Mouse (Mus musculus): ENCODE results near the gene Rcn1.

The Rcn1 gene

DNA sequence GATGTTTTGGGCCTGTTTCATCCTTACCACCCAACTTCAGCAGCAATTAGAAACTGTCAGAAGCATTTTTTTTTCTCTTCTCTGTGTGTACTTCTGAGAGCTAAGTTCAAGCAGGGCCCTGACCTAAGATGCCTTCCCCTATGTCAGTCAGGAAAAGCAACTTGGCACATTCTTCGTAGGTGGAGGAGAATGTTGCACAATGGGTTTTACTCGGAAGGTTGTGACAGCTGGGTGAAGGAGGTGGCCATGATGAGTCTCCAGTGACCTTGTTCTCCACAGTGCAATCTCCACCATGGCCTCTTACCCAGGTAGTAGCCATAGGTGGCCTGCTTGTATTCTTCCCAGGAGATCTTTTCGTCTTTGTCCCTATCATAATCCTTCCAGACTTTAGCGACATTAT lies 4.7 kb downstream of the Rcn1 start:
- no peak for DNase-seq (ENCODE audit: low spot score in 2 of 2)

- no peak for DNase-seq (ENCODE audit: low spot score in 2 of 2)
Measured at GRCm38 (mm10) chr2:105392514-105392913, 6.6 kb downstream of the Rcn1 start.

GRCm38 (mm10) chr2:105391414-105391784 lies 7.7 kb downstream of the Rcn1 start:
- DNase-seq (ENCODE audit: low spot score in 2 of 2): no peak

DNA sequence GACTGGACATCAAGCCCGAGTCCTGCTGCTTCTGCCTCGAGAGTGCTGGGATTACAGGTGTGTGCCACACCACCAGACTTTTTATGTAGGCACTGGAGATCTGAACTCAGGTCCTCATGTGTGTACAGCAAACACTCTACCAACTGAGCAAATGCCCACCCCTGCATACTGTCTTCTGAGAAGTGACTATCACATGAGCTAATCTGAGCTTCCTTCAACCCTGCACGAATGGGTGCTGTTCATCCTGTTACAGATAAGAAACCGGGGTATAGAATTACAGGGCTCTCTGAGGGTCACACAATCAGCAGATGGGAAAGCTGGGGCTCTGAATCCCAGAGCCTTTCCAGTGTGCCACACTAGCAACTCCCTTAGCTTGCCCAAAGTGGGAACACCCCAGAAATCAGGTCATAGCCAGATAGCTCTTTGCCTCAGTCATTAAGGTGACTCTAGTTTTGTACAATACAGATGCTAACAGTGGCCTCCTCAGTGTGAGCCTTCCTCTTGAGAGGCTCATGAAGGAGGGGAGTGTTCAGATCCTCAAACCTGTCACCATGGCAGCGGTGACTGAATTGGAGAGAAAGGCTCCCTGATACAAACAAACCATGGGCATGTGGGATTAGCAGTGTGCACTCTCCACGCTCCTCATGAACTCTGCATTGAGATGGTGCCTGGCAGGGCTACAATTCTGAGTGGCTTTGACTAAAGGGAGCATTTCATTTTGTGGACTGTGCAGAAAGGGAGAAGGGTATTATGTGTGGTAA lies 8.3 kb downstream of the Rcn1 start:
- DNase-seq (ENCODE audit: low spot score in 2 of 2): no peak

GRCm38 (mm10) chr2:105389007-105389890 lies 9.9 kb downstream of the Rcn1 start:
- no peak for DNase-seq (ENCODE audit: low spot score in 2 of 2)

- no peak for DNase-seq (ENCODE audit: low spot score in 2 of 2)
Measured at GRCm38 (mm10) chr2:105386418-105386817, 12.7 kb downstream of the Rcn1 start.

- DNase-seq (ENCODE audit: low spot score in 2 of 2): no peak
Measured at GRCm38 (mm10) chr2:105384998-105385397, 14.1 kb downstream of the Rcn1 start.

GRCm38 (mm10) chr2:105383063-105383462 lies 16.1 kb downstream of the Rcn1 start:
- no peak for DNase-seq (ENCODE audit: low spot score in 2 of 2)

- DNase-seq (ENCODE audit: low spot score in 2 of 2): no peak
Measured at GRCm38 (mm10) chr2:105380757-105381319, 18.3 kb downstream of the Rcn1 start.

DNA sequence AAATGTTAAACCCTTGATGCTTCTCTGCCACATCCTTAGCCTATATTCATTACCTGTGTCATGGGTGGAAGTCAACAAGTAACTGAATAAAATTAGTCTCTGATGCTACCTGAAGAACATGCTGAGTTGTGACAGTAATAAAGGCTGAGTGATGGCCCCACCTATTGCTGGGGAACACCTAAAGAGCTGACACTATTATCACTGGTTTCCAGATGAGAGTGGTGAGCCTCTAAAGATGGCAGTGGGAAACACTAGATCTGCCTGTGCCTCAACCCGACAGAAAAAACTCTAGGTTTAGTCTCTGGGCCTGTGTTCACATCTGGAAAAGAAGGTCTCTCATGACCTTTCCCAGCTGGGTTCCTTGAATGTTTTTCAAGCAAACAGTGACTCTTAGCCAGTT lies 19.4 kb downstream of the Rcn1 start:
- no peak for DNase-seq (ENCODE audit: low spot score in 2 of 2)

GRCm38 (mm10) chr2:105375705-105376104 lies 23.4 kb downstream of the Rcn1 start:
- DNase-seq (ENCODE audit: low spot score in 2 of 2): no peak

- no peak for DNase-seq (ENCODE audit: low spot score in 2 of 2)
Measured at GRCm38 (mm10) chr2:105375261-105375660, 23.9 kb downstream of the Rcn1 start.

GRCm38 (mm10) chr2:105373658-105374057 lies 25.5 kb downstream of the Rcn1 start:
- no peak for DNase-seq (ENCODE audit: low spot score in 2 of 2)

DNA sequence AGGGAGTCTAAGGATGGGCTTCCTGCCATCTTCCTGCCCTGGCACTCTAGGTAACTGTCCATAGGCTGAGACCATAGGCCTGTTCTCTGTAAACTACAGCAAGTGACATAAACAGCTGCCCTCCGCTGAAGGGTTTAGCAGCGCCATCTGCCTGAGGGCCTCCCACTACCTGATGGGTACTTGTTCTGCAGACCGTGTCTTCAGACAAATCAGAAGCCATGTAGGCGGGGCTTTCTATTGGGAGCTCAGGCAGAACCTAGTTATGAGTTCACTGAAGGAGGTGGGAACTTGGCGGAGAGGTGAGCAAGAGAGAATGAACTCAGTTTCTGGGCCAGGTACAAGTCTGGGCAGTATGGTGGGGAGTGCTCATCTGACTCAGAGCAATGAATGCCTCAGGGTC lies 26.4 kb downstream of the Rcn1 start:
- DNase-seq (ENCODE audit: low spot score in 2 of 2): no peak

GRCm38 (mm10) chr2:105372156-105372555 lies 27.0 kb downstream of the Rcn1 start:
- no peak for DNase-seq (ENCODE audit: low spot score in 2 of 2)

DNA sequence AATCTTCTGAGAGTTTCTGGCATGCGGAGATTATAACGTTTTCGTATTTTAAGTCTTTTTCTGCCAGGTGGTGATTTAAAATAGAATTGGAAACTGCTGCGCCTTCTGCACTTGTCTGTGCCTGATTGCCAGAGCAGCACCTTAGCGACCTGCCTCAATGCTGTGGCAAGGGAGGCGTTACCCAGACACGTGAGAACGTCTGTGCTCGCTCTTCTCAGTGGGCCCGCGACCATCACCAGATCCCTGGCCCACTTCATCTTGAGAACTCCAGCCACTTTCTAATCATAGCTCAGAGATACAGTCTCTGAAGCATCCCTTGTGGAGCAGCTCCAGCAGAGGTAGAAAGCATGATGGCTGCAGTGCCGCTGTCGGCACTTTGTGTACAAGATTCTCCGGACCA lies 28.4 kb downstream of the Rcn1 start:
- no peak for DNase-seq (ENCODE audit: low spot score in 2 of 2)

DNA sequence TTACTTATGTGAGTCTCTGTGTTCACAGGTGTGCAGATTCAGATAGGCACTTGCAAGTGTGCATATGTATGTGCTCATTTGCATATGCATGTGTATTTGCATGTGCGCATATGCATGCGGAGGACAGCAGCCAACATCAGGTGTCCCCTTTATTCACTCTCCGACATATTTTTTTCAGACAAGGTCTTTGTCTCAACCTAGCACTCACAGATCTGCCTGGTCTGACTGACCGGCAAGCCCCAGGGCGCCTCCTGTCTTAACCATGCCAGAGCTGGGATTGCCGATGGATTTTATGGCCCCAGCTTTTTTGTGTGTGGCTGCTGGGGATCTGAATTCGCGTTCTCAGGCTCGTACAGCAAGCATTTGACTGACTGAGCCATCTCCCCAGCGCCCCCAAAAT lies 28.9 kb downstream of the Rcn1 start:
- DNase-seq (ENCODE audit: low spot score in 2 of 2): no peak

- DNase-seq (ENCODE audit: low spot score in 2 of 2): no peak
Measured at GRCm38 (mm10) chr2:105367623-105368022, 31.5 kb downstream of the Rcn1 start.

- DNase-seq (ENCODE audit: low spot score in 2 of 2): no peak
Measured at GRCm38 (mm10) chr2:105358040-105358439, 41.1 kb downstream of the Rcn1 start.

- DNase-seq (ENCODE audit: low spot score in 2 of 2): no peak
Measured at GRCm38 (mm10) chr2:105356791-105357190, 42.3 kb downstream of the Rcn1 start.

GRCm38 (mm10) chr2:105348886-105349285 lies 50.2 kb downstream of the Rcn1 start:
- DNase-seq (ENCODE audit: low spot score in 2 of 2): no peak

- DNase-seq (ENCODE audit: low spot score in 2 of 2): no peak
Measured at GRCm38 (mm10) chr2:105339993-105340392, 59.1 kb downstream of the Rcn1 start.

All from urinary bladder, postnatal 4 days (tissue).